In the genomic region with DNA sequence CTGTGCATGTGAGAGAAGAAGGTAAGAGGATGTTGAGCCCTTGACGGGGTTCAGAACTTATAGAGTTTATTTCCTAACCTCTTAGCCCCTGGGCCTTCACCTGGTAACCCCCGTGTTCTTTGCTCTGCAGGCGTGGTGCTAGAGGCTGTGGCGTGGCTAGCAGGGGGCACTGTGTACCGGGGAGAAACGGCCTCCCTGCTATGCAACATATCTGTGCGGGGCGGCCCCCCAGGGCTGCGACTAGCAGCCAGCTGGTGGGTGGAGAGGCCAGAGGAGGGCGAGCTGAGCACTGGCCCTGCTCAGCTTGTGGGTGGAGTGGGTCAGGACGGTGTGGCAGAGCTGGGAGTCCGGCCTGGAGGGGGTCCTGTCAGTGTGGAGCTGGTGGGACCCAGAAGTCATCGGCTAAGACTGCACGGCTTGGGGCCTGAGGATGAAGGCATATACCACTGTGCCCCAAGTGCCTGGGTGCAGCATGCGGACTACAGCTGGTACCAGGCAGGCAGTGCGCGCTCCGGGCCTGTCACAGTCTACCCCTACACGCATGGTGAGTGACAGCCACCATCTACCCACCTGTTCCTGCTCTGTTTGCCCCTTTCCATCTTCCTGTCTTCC, we compare ENCODE assay signal across 16 mouse cellular contexts. TPM values are rescaled to one million over a fixed set of nuclear protein-coding genes. Genes with fewer than 3 reads are reported as not detected.
DNase-seq lines count a peak whose midpoint lies in the region; ATAC-seq and TF ChIP-seq lines count a peak whose summit lies in the region.
"Had no signal": no experiment of that assay in that cellular context is flagged by ENCODE, and none has a peak within 500 bp of the region (broad histone marks: within the 10 kb centered on the region; RNA-seq: fewer than 3 reads in every experiment).

No protein-coding gene starts in this region.

- peaks cover 54% of the 10 kb centered on the region for H3K36me3 ChIP-seq in forebrain, embryonic 12.5 days (replicated peaks)
- H3K36me3 ChIP-seq in neural tube, embryonic 12.5 days, result peaks cover 42% of the 10 kb centered on the region
- no peaks in the 10 kb centered on the region for H3K36me3 ChIP-seq in heart, adult 2 months (ENCODE audit: control insufficient read depth, insufficient read depth, low read length)

- no peaks in the 10 kb centered on the region for H3K9me3 ChIP-seq in forebrain, embryonic 12.5 days
- no peaks in the 10 kb centered on the region for H3K9me3 ChIP-seq in neural tube, embryonic 12.5 days

- intact Hi-C loops in gastrocnemius, adult 2 months (cut with DNase I), result no loop called here
- intact Hi-C loops in gastrocnemius, postnatal 14 days (cut with DNase I; ENCODE audit: low total_unique reads), result loop anchor here (10.0 kb wide), 1 partner anchor 204 kb away; no protein-coding TSS in a partner anchor
- intact Hi-C loops in heart, adult 2 months (cut with DNase I), result no loop called here

- no peak for ATAC-seq in forebrain, embryonic 12.5 days (ENCODE audit: low FRiP score)
- ATAC-seq in neural tube, embryonic 12.5 days (ENCODE audit: low FRiP score, low read depth), result no peak

- TF ChIP-seq EP300 in heart, adult 2 months (IDR thresholded peaks at IDR 0.05; ENCODE audit: insufficient read depth, low read depth, low read length), result no peak

- no peak for TF ChIP-seq CTCF in gastrocnemius, adult 2 months (IDR thresholded peaks at IDR 0.05)
- no peak for TF ChIP-seq CTCF in heart, adult 2 months (IDR thresholded peaks at IDR 0.05)

- peak; percentile 17 for DNase-seq in gastrocnemius, adult 2 months
- no peak for DNase-seq in gastrocnemius, postnatal 14 days
- DNase-seq in right cerebral cortex, postnatal 10 days (ENCODE audit: low spot score in 2 of 2), result peak; percentile 46 to 63
- DNase-seq in right cerebral cortex, adult 18-20 months, result no peak
- DNase-seq in heart, postnatal 4 days, result no peak
- DNase-seq in heart, adult 2 months, result no peak
- DNase-seq: adrenal gland, postnatal 25 days; kidney, postnatal 25 days; thymus, postnatal 36 days had no signal

- TF ChIP-seq POLR2A in heart, adult 2 months (IDR thresholded peaks at IDR 0.05; ENCODE audit: insufficient read depth, low read depth, low read length), result no peak

- H3K4me3 ChIP-seq in gastrocnemius, adult 2 months, result no peak overlapping the region
- H3K4me3 ChIP-seq in forebrain, embryonic 12.5 days (replicated peaks), result no peak overlapping the region
- H3K4me3 ChIP-seq in neural tube, embryonic 12.5 days, result 0 out of 2 replicates have a peak overlapping the region, but pooled peaks have one; percentile 3
- H3K4me3 ChIP-seq in heart, adult 2 months, result no peak overlapping the region
- H3K4me3 ChIP-seq: erythroblast, embryonic 14.5 days had no signal

- no peaks in the 10 kb centered on the region for H3K27me3 ChIP-seq in forebrain, embryonic 12.5 days
- H3K27me3 ChIP-seq in neural tube, embryonic 12.5 days (replicated peaks), result no peaks in the 10 kb centered on the region
- H3K27me3 ChIP-seq in heart, adult 2 months (ENCODE audit: control insufficient read depth, insufficient read depth, low read length), result no peaks in the 10 kb centered on the region

- H3K9ac ChIP-seq in forebrain, embryonic 12.5 days, result peak overlapping the region; percentile 29; the same call in 1 of the 2 replicates
- H3K9ac ChIP-seq in neural tube, embryonic 12.5 days, result peak overlapping the region; percentile 45
- H3K9ac ChIP-seq in heart, adult 2 months (ENCODE audit: low read depth, low read length), result no peak overlapping the region

- H3K79me2 ChIP-seq in heart, adult 2 months (replicated peaks; ENCODE audit: control insufficient read depth, insufficient read depth, low read length), result no peaks in the 10 kb centered on the region

- no peak overlapping the region for H3K27ac ChIP-seq in gastrocnemius, adult 2 months
- peak overlapping the region; percentile 75 for H3K27ac ChIP-seq in forebrain, embryonic 12.5 days
- peak overlapping the region; percentile 50; the same call in 1 of the 2 replicates for H3K27ac ChIP-seq in neural tube, embryonic 12.5 days
- no peak overlapping the region for H3K27ac ChIP-seq in heart, adult 2 months

- WGBS in forebrain, embryonic 12.5 days, result 82% methylated on average over 18 of the region's 19 CpGs
- WGBS in neural tube, embryonic 12.5 days, result 76% methylated on average over 19 of the region's 19 CpGs
- 94% methylated on average over 19 of the region's 19 CpGs for WGBS in heart, adult 2 months

- H3K4me1 ChIP-seq in forebrain, embryonic 12.5 days, result peaks cover 84% of the 10 kb centered on the region
- H3K4me1 ChIP-seq in neural tube, embryonic 12.5 days, result peaks cover 86% of the 10 kb centered on the region
- H3K4me1 ChIP-seq in heart, adult 2 months (ENCODE audit: control insufficient read depth, insufficient read depth, low read length), result no peaks in the 10 kb centered on the region

- H3K4me2 ChIP-seq in forebrain, embryonic 12.5 days, result no peak overlapping the region
- peak overlapping the region; percentile 27 for H3K4me2 ChIP-seq in neural tube, embryonic 12.5 days (replicated peaks)

RNA-seq across cellular contexts. Expression of gene Kcnj9, which starts 10.6 kb away (rescaled TPM):
- not detected for total RNA-seq in gastrocnemius, adult 2 months (2021)
- not detected for total RNA-seq in gastrocnemius, postnatal 14 days (2021)
- polyA plus RNA-seq in forebrain, embryonic 12.5 days (2016; fragmentation: Nextera tagmentation; extraction: Ambion mirVana), result 2.5 and 2.8 TPM in 2 replicates
- polyA plus RNA-seq in neural tube, embryonic 12.5 days (2016; fragmentation: Nextera tagmentation; extraction: Ambion mirVana), result 1.4 and 1.6 TPM in 2 replicates
- not detected for total RNA-seq in heart, postnatal 4 days (2021)
- total RNA-seq in heart, adult 2 months (2021), result not detected
- 0.04 and 0.06 TPM in 2 replicates for polyA plus RNA-seq in heart, adult 2 months (2012; rRNA removed)
- total RNA-seq: common myeloid progenitor, adult 5-6 weeks; heart, adult 8-10 months; hematopoietic stem cell, adult 5-6 weeks; megakaryocyte-erythroid progenitor cell, adult 5-6 weeks had no signal

RNA-seq across cellular contexts. Expression of gene Atp1a2, which starts 20.7 kb away (rescaled TPM):
- total RNA-seq in gastrocnemius, adult 2 months (2021), result 1,000 to 10,000 TPM in 1 of 2 experiments, 100 to 1,000 TPM in 1; 838 to 1,060 TPM
- total RNA-seq in gastrocnemius, postnatal 14 days (2021), result 1,000 to 10,000 TPM in 1 of 2 experiments, 100 to 1,000 TPM in 1; 826 to 1,026 TPM
- 9.5 and 10.8 TPM in 2 replicates for polyA plus RNA-seq in forebrain, embryonic 12.5 days (2016; fragmentation: Nextera tagmentation; extraction: Ambion mirVana)
- 14.5 and 14.9 TPM in 2 replicates for polyA plus RNA-seq in neural tube, embryonic 12.5 days (2016; fragmentation: Nextera tagmentation; extraction: Ambion mirVana)
- 10 to 100 TPM; 81.9 to 82.8 TPM for total RNA-seq in heart, postnatal 4 days (2021)
- 100 to 1,000 TPM; 462 to 588 TPM for total RNA-seq in heart, adult 2 months (2021)
- polyA plus RNA-seq in heart, adult 2 months (2012; rRNA removed), result 319 and 349 TPM in 2 replicates
- total RNA-seq: common myeloid progenitor, adult 5-6 weeks; hematopoietic stem cell, adult 5-6 weeks; megakaryocyte-erythroid progenitor cell, adult 5-6 weeks had no signal
- polyA plus RNA-seq: erythroblast, embryonic 14.5 days had no signal

RNA-seq across cellular contexts. Expression of gene Kcnj10, which starts 22.5 kb away (rescaled TPM):
- under 1 TPM in 1 of 2 experiments, not detected in 1; 0.06 TPM for total RNA-seq in gastrocnemius, adult 2 months (2021)
- under 1 TPM; 0.29 to 0.96 TPM for total RNA-seq in gastrocnemius, postnatal 14 days (2021)
- polyA plus RNA-seq in forebrain, embryonic 12.5 days (2016; fragmentation: Nextera tagmentation; extraction: Ambion mirVana), result 0.93 and 1.2 TPM in 2 replicates
- polyA plus RNA-seq in neural tube, embryonic 12.5 days (2016; fragmentation: Nextera tagmentation; extraction: Ambion mirVana), result 0.96 and 1.3 TPM in 2 replicates
- under 1 TPM; 0.11 to 0.14 TPM for total RNA-seq in heart, postnatal 4 days (2021)
- total RNA-seq in heart, adult 2 months (2021), result under 1 TPM; 0.07 to 0.08 TPM
- 0.26 and 0.27 TPM in 2 replicates for polyA plus RNA-seq in heart, adult 2 months (2012; rRNA removed)
- total RNA-seq: hematopoietic stem cell, adult 5-6 weeks had no signal
- polyA plus RNA-seq: erythroblast, embryonic 14.5 days had no signal

RNA-seq across cellular contexts. Expression of gene Igsf8, which starts 57.1 kb away (rescaled TPM):
- total RNA-seq in gastrocnemius, adult 2 months (2021), result 1 to 10 TPM; 7.4 to 8.3 TPM
- total RNA-seq in gastrocnemius, postnatal 14 days (2021), result 10 to 100 TPM; 11.1 to 12.5 TPM
- polyA plus RNA-seq in forebrain, embryonic 12.5 days (2016; fragmentation: Nextera tagmentation; extraction: Ambion mirVana), result 122 and 127 TPM in 2 replicates
- polyA plus RNA-seq in neural tube, embryonic 12.5 days (2016; fragmentation: Nextera tagmentation; extraction: Ambion mirVana), result 165 and 171 TPM in 2 replicates
- total RNA-seq in heart, postnatal 4 days (2021), result 10 to 100 TPM; 19.1 to 20.1 TPM
- total RNA-seq in heart, adult 2 months (2021), result 10 to 100 TPM; 10.9 to 13.5 TPM
- 25.9 and 39.9 TPM in 2 replicates for polyA plus RNA-seq in heart, adult 2 months (2012; rRNA removed)

RNA-seq across cellular contexts. Expression of gene Pigm, which starts 57.8 kb away (rescaled TPM):
- total RNA-seq in gastrocnemius, adult 2 months (2021), result 1 to 10 TPM; 3.8 to 3.9 TPM
- 1 to 10 TPM; 4.4 to 4.8 TPM for total RNA-seq in gastrocnemius, postnatal 14 days (2021)
- polyA plus RNA-seq in forebrain, embryonic 12.5 days (2016; fragmentation: Nextera tagmentation; extraction: Ambion mirVana), result 10.9 and 11.5 TPM in 2 replicates
- polyA plus RNA-seq in neural tube, embryonic 12.5 days (2016; fragmentation: Nextera tagmentation; extraction: Ambion mirVana), result 8.3 and 9.4 TPM in 2 replicates
- total RNA-seq in heart, postnatal 4 days (2021), result 10 to 100 TPM; 10.1 to 11.4 TPM
- total RNA-seq in heart, adult 2 months (2021), result 1 to 10 TPM; 3.8 to 4.2 TPM
- 3.3 and 3.7 TPM in 2 replicates for polyA plus RNA-seq in heart, adult 2 months (2012; rRNA removed)

Comparison
In these comparisons a context has a peak if more than half of its experiments do, and no peak if none do; other contexts are left out.
1. DNase-seq: peak in gastrocnemius, adult 2 months (single experiment) and right cerebral cortex, postnatal 10 days (2 of 2); none in gastrocnemius, postnatal 14 days (single experiment), right cerebral cortex, adult 18-20 months (single experiment), heart, postnatal 4 days (single experiment) and heart, adult 2 months (0 of 2).
2. RNA of gene Atp1a2, which starts 20.7 kb away (total RNA-seq): 838 to 1,060 TPM in gastrocnemius, adult 2 months, 826 to 1,026 TPM in gastrocnemius, postnatal 14 days and 462 to 588 TPM in heart, adult 2 months; 81.9 to 82.8 TPM in heart, postnatal 4 days; every median in the first group is over 4 times any median in the second.
3. H3K27ac ChIP-seq: peak in forebrain, embryonic 12.5 days (single experiment) and neural tube, embryonic 12.5 days (single experiment); none in gastrocnemius, adult 2 months (single experiment) and heart, adult 2 months (single experiment).